In genomic region chr3:121370301-121370700, GRCm38 (mm10) we compare ENCODE assay signal across 10 mouse cellular contexts. TPM values are rescaled to one million over a fixed set of nuclear protein-coding genes. Genes with fewer than 3 reads are reported as not detected.
DNase-seq lines count a peak whose midpoint lies in the region; ATAC-seq and TF ChIP-seq lines count a peak whose summit lies in the region.
"Had no signal": no experiment of that assay in that cellular context is flagged by ENCODE, and none has a peak within 500 bp of the region (broad histone marks: within the 10 kb centered on the region; RNA-seq: fewer than 3 reads in every experiment).

No protein-coding gene starts in this region.

- no peaks in the 10 kb centered on the region for H3K9me3 ChIP-seq in liver, embryonic 13.5 days (replicated peaks)
- H3K9me3 ChIP-seq: midbrain, embryonic 12.5 days had no signal

- no peak overlapping the region for H3K4me3 ChIP-seq in liver, embryonic 13.5 days (replicated peaks)
- H3K4me3 ChIP-seq in bone marrow macrophage, adult 2 months (ENCODE audit: insufficient read depth, low read length): peak overlapping the region; percentile 40
- H3K4me3 ChIP-seq in macrophage (ENCODE audit: inconsistent target): peak overlapping the region; percentile 10; the same call in 1 of the 2 replicates
- H3K4me3 ChIP-seq: midbrain, embryonic 12.5 days had no signal

- no peak overlapping the region for H3K27ac ChIP-seq in liver, embryonic 13.5 days
- H3K27ac ChIP-seq in bone marrow macrophage, adult 2 months (ENCODE audit: insufficient read depth, low read depth, low read length): peak overlapping the region; percentile 14; the same call in 1 of the 2 replicates
- H3K27ac ChIP-seq in macrophage: no peak overlapping the region; the same call in 1 of the 2 replicates
- H3K27ac ChIP-seq: midbrain, embryonic 12.5 days had no signal

- 0 out of 2 replicates have a peak, but pooled peaks have one; percentile 15 for ATAC-seq in liver, embryonic 13.5 days (ENCODE audit: low read depth)
- ATAC-seq: Patski had no signal

- no peaks in the 10 kb centered on the region for H3K36me3 ChIP-seq in liver, embryonic 13.5 days
- no peaks in the 10 kb centered on the region for H3K36me3 ChIP-seq in macrophage (ENCODE audit: inconsistent target)
- H3K36me3 ChIP-seq: midbrain, embryonic 12.5 days had no signal

- TF ChIP-seq POLR2A in bone marrow macrophage, adult 2 months (IDR thresholded peaks at IDR 0.05; ENCODE audit: borderline replicate concordance, low read depth, low read length): no peak

- 61% methylated on average over 13 of the region's 13 CpGs for WGBS in liver, embryonic 13.5 days (ENCODE audit: insufficient replicate concordance)
- WGBS in macrophage (ENCODE audit: missing documents): 14% methylated on average over 13 of the region's 13 CpGs

- DNase-seq in liver, embryonic 13.5 days: no peak
- DNase-seq in liver: no peak
- peak; percentile 63 to 65 for DNase-seq in thymus, postnatal 10 days (ENCODE audit: low spot score in 2 of 2)
- no peak for DNase-seq in layer of hippocampus, adult 9-10 months (ENCODE audit: low spot score)
- DNase-seq in c-Kit-positive CD71-positive TER-119-positive erythroid progenitor cells, embryonic 14.5 days (ENCODE audit: low spot score): no peak
- DNase-seq: cerebellum, adult 9-10 months had no signal

- H3K9ac ChIP-seq in liver, embryonic 13.5 days: no peak overlapping the region
- H3K9ac ChIP-seq: midbrain, embryonic 12.5 days had no signal

- peaks cover 12% of the 10 kb centered on the region for H3K4me1 ChIP-seq in liver, embryonic 13.5 days (replicated peaks)
- H3K4me1 ChIP-seq in bone marrow macrophage, adult 2 months (ENCODE audit: control insufficient read depth, insufficient read depth, low read length): peaks cover 18% of the 10 kb centered on the region

- H3K4me2 ChIP-seq in liver, embryonic 13.5 days: no peak overlapping the region
- H3K4me2 ChIP-seq: midbrain, embryonic 12.5 days had no signal

- no peaks in the 10 kb centered on the region for H3K27me3 ChIP-seq in liver, embryonic 13.5 days
- H3K27me3 ChIP-seq: Patski had no signal

- TF ChIP-seq CTCF in bone marrow macrophage, adult 2 months (IDR thresholded peaks at IDR 0.05; ENCODE audit: low read depth, low read length): no peak

- H3K79me2 ChIP-seq in macrophage (ENCODE audit: inconsistent target): no peaks in the 10 kb centered on the region

RNA-seq across cellular contexts. Expression of gene Cnn3, which starts 56.0 kb away (rescaled TPM):
- polyA plus RNA-seq in liver, embryonic 13.5 days (2015; fragmentation: Nextera tagmentation; extraction: Ambion mirVana): 109 and 120 TPM in 2 replicates
- 1.3 and 3.6 TPM in 2 replicates for polyA plus RNA-seq in bone marrow macrophage, adult 2 months (2012; ENCODE audit: insufficient read depth, insufficient read length, missing spikeins)
- total RNA-seq in macrophage (2018; cell fraction: chromatin; rRNA removed): 10 to 100 TPM in 2 of 26 experiments, 1 to 10 TPM in 5, under 1 TPM in 5, not detected in 14; 0.33 to 61.3 (median 1.4) TPM
- total RNA-seq in macrophage (2018; cell fraction: cytosol; rRNA removed): 10 to 100 TPM in 1 of 26 experiments, 1 to 10 TPM in 1, under 1 TPM in 23, not detected in 1; 0.13 to 15.7 (median 0.58) TPM
- 10 to 100 TPM in 2 of 26 experiments, 1 to 10 TPM in 3, under 1 TPM in 10, not detected in 11; 0.31 to 64.4 (median 0.77) TPM for total RNA-seq in macrophage (2018; cell fraction: nucleus; rRNA removed)
- polyA plus RNA-seq in macrophage (2018): 0.22 to 0.61 TPM (median 0.36 TPM) in 3 replicates

Comparison
In these comparisons a context has a peak if more than half of its experiments do, and no peak if none do; other contexts are left out.
1. DNase-seq: peak in thymus, postnatal 10 days (2 of 2); none in liver, embryonic 13.5 days (single experiment), liver (single experiment), layer of hippocampus, adult 9-10 months (single experiment) and c-Kit-positive CD71-positive TER-119-positive erythroid progenitor cells, embryonic 14.5 days (single experiment).
2. RNA of gene Cnn3, which starts 56.0 kb away (polyA plus RNA-seq): 109 to 120 TPM in liver, embryonic 13.5 days; 1.3 to 3.6 TPM in bone marrow macrophage, adult 2 months and 0.22 to 0.61 TPM in macrophage; every median in the first group is over 10 times any median in the second.